Mouse (Mus musculus) ES-Bruce4 (cell line): Measurements from ENCODE around the gene P2rx7.

Experiments
- CTCF ChIP-seq: IDR thresholded peaks from one replicate; pipeline ENCODE4 v1.8.1; 2011; ENCODE audit warnings: low read depth, low read length
- EP300 ChIP-seq: IDR thresholded peaks from 2 replicates; pipeline ENCODE4 v1.6.1; 2011; ENCODE audit warnings: low read depth, low read length; ENCODE audit not compliant: insufficient read depth
- POLR2A ChIP-seq: IDR thresholded peaks from one replicate; pipeline ENCODE4 v1.8.1; 2011; ENCODE audit warnings: low read length; ENCODE audit not compliant: insufficient read depth

DNA sequence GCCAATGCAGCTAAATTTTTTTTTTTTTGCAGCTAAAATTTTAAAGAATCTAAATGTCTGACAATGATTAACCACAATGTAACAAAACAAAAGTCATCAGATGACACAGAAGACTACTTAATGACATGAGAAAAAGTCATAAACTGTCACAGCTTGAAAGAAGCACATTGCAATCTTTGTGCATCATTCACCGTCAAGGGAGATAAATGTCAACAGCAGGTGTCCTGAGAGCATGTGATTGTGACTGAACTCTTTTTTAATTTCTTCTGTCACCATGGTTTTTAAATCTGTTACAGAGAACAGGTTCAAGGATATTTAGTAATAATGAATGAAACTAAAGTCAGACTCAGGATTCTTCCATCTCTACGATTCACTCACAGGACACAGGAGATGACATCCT is 38.8 kb upstream of the P2rx7 start:
- TF ChIP-seq POLR2A (no peak), EP300 (no peak), CTCF (no peak)
